Mouse (Mus musculus): ENCODE data around the gene Xpnpep2.

GRCm38 (mm10) chrX:48066891-48067290 is 41.6 kb upstream of the Xpnpep2 start:
- no peak for TF ChIP-seq EP300 (IDR thresholded peaks at IDR 0.05; ENCODE audit: insufficient read depth, low read depth, low read length)
- no peak for TF ChIP-seq POLR2A (IDR thresholded peaks at IDR 0.05; ENCODE audit: insufficient read depth, low read depth, low read length)

Data from heart, adult 2 months (tissue).